Mouse (Mus musculus) myocyte (in vitro differentiated cells): ENCODE measurements around the gene Klhdc4. TPM values are rescaled to one million over a fixed set of nuclear protein-coding genes. Genes with fewer than 3 reads are reported as not detected.

Experiments
- H3K27me3 ChIP-seq: one replicate; pipeline ENCODE4 v1.6.1; 2011; ENCODE audit not compliant: control insufficient read depth, insufficient read depth, insufficient read length
- H3K36me3 ChIP-seq: one replicate; pipeline ENCODE4 v1.6.1; 2011; ENCODE audit not compliant: control insufficient read depth, insufficient read depth
- H3K4me2 ChIP-seq: one replicate; pipeline ENCODE4 v1.6.1; 2011; ENCODE audit warnings: low read depth, control low read depth
- H3K4me3 ChIP-seq: one replicate; pipeline ENCODE4 v1.5.1; 2011; ENCODE audit warnings: mild to moderate bottlenecking, control low read depth, moderate library complexity
- H3K79me2 ChIP-seq: one replicate; pipeline ENCODE4 v1.6.1; 2011; ENCODE audit not compliant: control insufficient read depth, insufficient read depth
- H3ac ChIP-seq: one replicate; pipeline ENCODE4 v1.6.1; 2011; ENCODE audit not compliant: control insufficient read depth, insufficient read length
- CEBPB ChIP-seq: IDR thresholded peaks from 2 replicates; pipeline ENCODE4 v1.6.1; 2011; ENCODE audit warnings: mild to moderate bottlenecking, moderate library complexity; ENCODE audit not compliant: poor library complexity, insufficient read depth, severe bottlenecking
- E2F4 ChIP-seq: IDR thresholded peaks from one replicate; pipeline ENCODE4 v1.6.1; 2011; ENCODE audit warnings: mild to moderate bottlenecking, control low read depth, moderate library complexity; ENCODE audit not compliant: insufficient read depth
- MAX ChIP-seq: IDR thresholded peaks from one replicate; pipeline ENCODE4 v1.6.1; 2011; ENCODE audit warnings: low read depth, mild to moderate bottlenecking, control low read depth
- MYOD1 ChIP-seq, 3 experiments: IDR thresholded peaks; one replicate each; pipeline ENCODE4 v1.6.1; 2011; ENCODE audit warnings: control low read depth in 2 of 3, low read depth in 2 of 3, mild to moderate bottlenecking in 2 of 3, moderate library complexity in 1 of 3; ENCODE audit not compliant: insufficient read length in 2 of 3, control insufficient read depth in 1 of 3
- MYOG ChIP-seq, 3 experiments: IDR thresholded peaks; one replicate each; pipeline ENCODE4 v1.6.1; 2011; ENCODE audit warnings: control low read depth in 2 of 3, low read depth in 2 of 3, mild to moderate bottlenecking in 2 of 3; ENCODE audit not compliant: insufficient read length in 2 of 3, control insufficient read depth in 1 of 3, insufficient read depth in 1 of 3
- POLR2A ChIP-seq: IDR thresholded peaks from one replicate; pipeline ENCODE4 v1.6.1; 2011; ENCODE audit warnings: low read depth, mild to moderate bottlenecking, control low read depth, moderate library complexity; ENCODE audit not compliant: insufficient read length
- POLR2AphosphoS2 ChIP-seq: IDR thresholded peaks from one replicate; pipeline ENCODE4 v1.6.1; 2011; ENCODE audit warnings: low read depth, control low read depth; ENCODE audit not compliant: insufficient read length
- REST ChIP-seq: IDR thresholded peaks from one replicate; pipeline ENCODE4 v1.6.1; 2011; ENCODE audit warnings: mild to moderate bottlenecking, control low read depth, moderate library complexity; ENCODE audit not compliant: insufficient read depth, insufficient read length
- SRF ChIP-seq: IDR thresholded peaks from one replicate; pipeline ENCODE4 v1.6.1; 2011; ENCODE audit warnings: low read depth; ENCODE audit not compliant: control insufficient read depth, insufficient read length
- TCF12 ChIP-seq: IDR thresholded peaks from one replicate; pipeline ENCODE4 v1.6.1; 2011; ENCODE audit warnings: mild to moderate bottlenecking, control low read depth; ENCODE audit not compliant: poor library complexity, insufficient read depth, severe bottlenecking
- TCF3 ChIP-seq: IDR thresholded peaks from one replicate; pipeline ENCODE4 v1.6.1; 2011; ENCODE audit warnings: low read depth, control low read depth; ENCODE audit not compliant: insufficient read length
- USF1 ChIP-seq: IDR thresholded peaks from one replicate; pipeline ENCODE4 v1.6.1; 2011; ENCODE audit warnings: low read depth, mild to moderate bottlenecking, control low read depth, moderate library complexity
- polyA plus RNA-seq: library from polyadenylated mRNA; unstranded; fragments of >200 nt; fragmentation: generic; extraction: Trizol; gene quantifications from one replicate; pipeline ENCODE4 v1.2.1, GENCODE M21; 2012; ENCODE audit warnings: missing spikeins

The Klhdc4 gene
- polyA plus RNA-seq, 1 experiment = 31.4 TPM

- Histone ChIP-seq H3K4me2 (no peak overlapping the region), H3K4me3 (no peak overlapping the region), H3K27me3 (no peaks in the 10 kb centered on the region), H3ac (no peak overlapping the region), H3K79me2 (no peaks in the 10 kb centered on the region), H3K36me3 (peaks cover 6% of the 10 kb centered on the region)
- TF ChIP-seq POLR2AphosphoS2 (no peak), REST (no peak), MYOD1 (IDR thresholded peaks at IDR 0.05; ENCODE audit: control insufficient read depth in 1 of 3, insufficient read length in 2 of 3, low read depth in 2 of 3) (no peak), USF1 (no peak), CEBPB (no peak), POLR2A (no peak)
Observed at GRCm38 (mm10) chr8:121809524-121810155, 19.7 kb downstream of the Klhdc4 start.

DNA sequence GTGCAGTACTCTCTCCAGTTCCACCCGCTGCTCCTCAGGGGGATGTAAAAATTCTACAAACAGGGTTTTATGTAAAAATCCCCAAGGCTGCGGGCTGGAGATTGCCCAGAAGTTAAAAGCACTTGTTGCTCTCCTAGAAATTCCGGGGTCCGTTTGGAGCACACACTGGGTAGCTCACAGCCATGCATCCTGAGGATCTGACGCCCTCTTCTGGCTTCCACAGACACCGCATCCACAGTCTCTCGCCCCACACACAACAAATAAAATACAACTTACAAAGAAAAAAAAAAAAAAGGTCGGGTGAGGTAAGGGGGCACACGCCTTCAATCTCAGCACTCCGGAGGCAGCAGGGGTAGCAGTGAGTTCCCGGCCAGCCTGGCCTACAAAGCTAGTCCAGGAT, 21.3 kb downstream of the Klhdc4 start:
- Histone ChIP-seq H3K36me3 (peaks cover 3% of the 10 kb centered on the region), H3K4me3 (no peak overlapping the region)

GRCm38 (mm10) chr8:121806126-121806525, 23.2 kb downstream of the Klhdc4 start:
- H3K79me2 ChIP-seq = no peaks in the 10 kb centered on the region
- H3K4me3 ChIP-seq = no peak overlapping the region
- H3K4me2 ChIP-seq = no peak overlapping the region
- no peaks in the 10 kb centered on the region for H3K27me3 ChIP-seq
- no peak overlapping the region for H3ac ChIP-seq
- TF ChIP-seq SRF (no peak), POLR2A (no peak), TCF12 (no peak), TCF3 (no peak), REST (no peak), MAX (no peak), USF1 (no peak), MYOG (IDR thresholded peaks at IDR 0.05; ENCODE audit: control insufficient read depth in 1 of 3, insufficient read depth in 1 of 3, insufficient read length in 2 of 3, low read depth in 2 of 3) (no peak), E2F4 (no peak), CEBPB (no peak), MYOD1 (IDR thresholded peaks at IDR 0.05; ENCODE audit: control insufficient read depth in 1 of 3, insufficient read length in 2 of 3, low read depth in 2 of 3) (no peak), POLR2AphosphoS2 (no peak)
- H3K36me3 ChIP-seq = peaks cover 3% of the 10 kb centered on the region

More for the DNA sequence above, 21.3 kb downstream of the Klhdc4 start:
- Histone ChIP-seq H3ac (no peak overlapping the region), H3K4me2 (no peak overlapping the region), H3K79me2 (no peaks in the 10 kb centered on the region), H3K27me3 (no peaks in the 10 kb centered on the region)
- TF ChIP-seq E2F4 (no peak), TCF12 (no peak), SRF (no peak), MAX (no peak), CEBPB (no peak), POLR2A (no peak), POLR2AphosphoS2 (no peak), TCF3 (no peak), MYOD1 (IDR thresholded peaks at IDR 0.05; ENCODE audit: control insufficient read depth in 1 of 3, insufficient read length in 2 of 3, low read depth in 2 of 3) (no peak), MYOG (IDR thresholded peaks at IDR 0.05; ENCODE audit: control insufficient read depth in 1 of 3, insufficient read depth in 1 of 3, insufficient read length in 2 of 3, low read depth in 2 of 3) (no peak), USF1 (no peak), REST (no peak)

- Histone ChIP-seq H3K36me3 (no peaks in the 10 kb centered on the region), H3K4me3 (no peak overlapping the region), H3K4me2 (no peak overlapping the region), H3K27me3 (no peaks in the 10 kb centered on the region), H3ac (no peak overlapping the region), H3K79me2 (no peaks in the 10 kb centered on the region)
- TF ChIP-seq USF1 = no peak
- TF ChIP-seq SRF = no peak
- no peak for TF ChIP-seq POLR2AphosphoS2
- no peak for TF ChIP-seq MYOG (IDR thresholded peaks at IDR 0.05; ENCODE audit: control insufficient read depth in 1 of 3, insufficient read depth in 1 of 3, insufficient read length in 2 of 3, low read depth in 2 of 3)
Observed at GRCm38 (mm10) chr8:121804829-121805228, 24.5 kb downstream of the Klhdc4 start.

DNA sequence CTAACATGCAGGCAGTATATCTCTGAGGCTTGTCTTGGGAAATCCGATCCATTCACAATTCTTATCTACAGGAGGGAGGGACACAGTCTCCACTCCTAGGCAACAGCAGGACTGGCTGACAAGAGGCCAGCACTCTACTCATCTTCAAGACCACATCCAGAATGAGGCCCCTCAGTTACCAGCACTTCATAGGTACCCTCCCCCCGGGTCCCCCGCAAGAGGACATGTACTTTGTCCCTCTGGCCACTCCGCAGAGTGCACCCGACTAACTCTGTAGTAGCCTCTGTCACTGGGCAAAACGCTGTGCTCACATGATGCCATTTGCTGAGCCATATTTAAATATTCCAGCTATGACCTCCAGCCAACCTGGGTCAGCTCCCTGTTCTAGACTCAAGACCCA, 31.0 kb downstream of the Klhdc4 start:
- Histone ChIP-seq H3K4me3 (no peak overlapping the region), H3K36me3 (no peaks in the 10 kb centered on the region), H3K79me2 (no peaks in the 10 kb centered on the region), H3ac (no peak overlapping the region), H3K4me2 (no peak overlapping the region), H3K27me3 (no peaks in the 10 kb centered on the region)
- TF ChIP-seq USF1 (no peak), POLR2A (no peak)

GRCm38 (mm10) chr8:121796406-121796805, 33.0 kb downstream of the Klhdc4 start:
- Histone ChIP-seq H3ac (no peak overlapping the region), H3K36me3 (no peaks in the 10 kb centered on the region), H3K79me2 (no peaks in the 10 kb centered on the region), H3K27me3 (no peaks in the 10 kb centered on the region), H3K4me2 (no peak overlapping the region), H3K4me3 (no peak overlapping the region)
- TF ChIP-seq POLR2A (no peak), MYOD1 (IDR thresholded peaks at IDR 0.05; ENCODE audit: control insufficient read depth in 1 of 3, insufficient read length in 2 of 3, low read depth in 2 of 3) (no peak), E2F4 (no peak), USF1 (no peak), CEBPB (no peak), MYOG (IDR thresholded peaks at IDR 0.05; ENCODE audit: control insufficient read depth in 1 of 3, insufficient read depth in 1 of 3, insufficient read length in 2 of 3, low read depth in 2 of 3) (no peak), REST (no peak), POLR2AphosphoS2 (no peak), TCF12 (no peak), MAX (no peak), SRF (no peak), TCF3 (no peak)
